Mouse (Mus musculus) CH12.LX (cell line): ENCODE data around the gene Sycp2l. TPM values are rescaled to one million over a fixed set of nuclear protein-coding genes. Genes with fewer than 3 reads are reported as not detected.
A peak's percentile ranks its signal among the peaks of the same experiment; 100 is the strongest.

Source experiments
- DNase-seq: peaks from one replicate; pipeline ENCODE4 v3.0.0-alpha.2; 2013; ENCODE audit errors: extremely low read depth
- H3K27ac ChIP-seq: 2 replicates; pipeline ENCODE4 v1.5.1; 2012; ENCODE audit warnings: low read depth, mild to moderate bottlenecking, control low read depth, moderate library complexity; ENCODE audit not compliant: insufficient read depth
- H3K27me3 ChIP-seq: replicated peaks from 2 replicates; pipeline ENCODE3; 2012; ENCODE audit warnings: inconsistent platforms
- H3K36me3 ChIP-seq, 2 experiments: replicated peaks in 1 of 2; 2 replicates each; pipeline versions ENCODE3 to v1.6.1; 2012; ENCODE audit warnings: inconsistent platforms in 1 of 2, low read length in 1 of 2, mild to moderate bottlenecking in 1 of 2, mixed read lengths in 1 of 2, moderate library complexity in 1 of 2; ENCODE audit not compliant: control insufficient read depth in 1 of 2, insufficient read depth in 1 of 2
- H3K4me1 ChIP-seq, 2 experiments: 2 replicates each; pipeline ENCODE4 v1.6.1; 2012; ENCODE audit warnings: inconsistent platforms in 1 of 2, moderate library complexity in 1 of 2; ENCODE audit not compliant: insufficient read depth in 2 of 2, control insufficient read depth in 1 of 2
- H3K4me2 ChIP-seq: 2 replicates; pipeline ENCODE4 v1.6.1; 2012; ENCODE audit warnings: low read depth, mild to moderate bottlenecking, control low read depth; ENCODE audit not compliant: poor library complexity, insufficient read depth, severe bottlenecking
- H3K4me3 ChIP-seq, 3 experiments: fragments of 150-350 bp in 1 of 3; sonication (generic) in 1 of 3; replicated peaks in 1 of 3; 2 replicates each; pipeline versions ENCODE3 to v1.5.1; 2011 to 2012; ENCODE audit warnings: low read depth in 2 of 3, low read length in 2 of 3, mild to moderate bottlenecking in 2 of 3, moderate library complexity in 2 of 3, control low read depth in 1 of 3, improper control_type of control experiment in 1 of 3, inconsistent platforms in 1 of 3, mixed read lengths in 1 of 3; ENCODE audit not compliant: poor library complexity in 1 of 3
- H3K79me2 ChIP-seq: replicated peaks from 2 replicates; pipeline ENCODE4 v1.6.1; 2012; ENCODE audit warnings: mild to moderate bottlenecking, moderate library complexity; ENCODE audit not compliant: control insufficient read depth, poor library complexity, insufficient read depth, severe bottlenecking; ENCODE audit errors: extremely low read depth
- H3K9ac ChIP-seq: 2 replicates; pipeline ENCODE4 v1.6.1; 2012; ENCODE audit warnings: low read depth, mild to moderate bottlenecking, control low read depth, moderate library complexity; ENCODE audit not compliant: insufficient read depth
- H3K9me3 ChIP-seq: replicated peaks from 2 replicates; pipeline ENCODE3; 2012; ENCODE audit warnings: low read length, inconsistent platforms, mixed read lengths
- BHLHE40 ChIP-seq: IDR thresholded peaks from 2 replicates; pipeline ENCODE4 v1.6.1; 2011; ENCODE audit warnings: mild to moderate bottlenecking, low read depth, low read length, improper control_type of control experiment
- CHD1 ChIP-seq: IDR thresholded peaks from 2 replicates; pipeline ENCODE4 v1.6.1; 2012; ENCODE audit warnings: low read depth, low read length, improper control_type of control experiment, inconsistent platforms
- CTCF ChIP-seq, 2 experiments: IDR thresholded peaks in 1 of 2; conservative IDR thresholded peaks in 1 of 2; 2 replicates each; pipeline ENCODE4 v1.5.1; 2011 to 2012; ENCODE audit warnings: low read depth in 2 of 2, low read length in 2 of 2, improper control_type of control experiment in 1 of 2, inconsistent platforms in 1 of 2, mild to moderate bottlenecking in 1 of 2, moderate library complexity in 1 of 2
- IRF4 ChIP-seq: IDR thresholded peaks from 2 replicates; pipeline ENCODE4 v1.6.1; 2014; ENCODE audit warnings: low read depth, mild to moderate bottlenecking, inconsistent platforms, low read length, improper control_type of control experiment
- JUND ChIP-seq: conservative IDR thresholded peaks from 2 replicates; pipeline ENCODE4 v1.6.1; 2011; ENCODE audit warnings: low read depth, low read length, improper control_type of control experiment
- MAX ChIP-seq: IDR thresholded peaks from 2 replicates; pipeline ENCODE4 v1.6.1; 2011; ENCODE audit warnings: low read length, improper control_type of control experiment
- MAZ ChIP-seq: IDR thresholded peaks from 2 replicates; pipeline ENCODE4 v1.6.1; 2012; ENCODE audit warnings: low read depth, mild to moderate bottlenecking, inconsistent platforms, low read length, improper control_type of control experiment, moderate library complexity
- MYC ChIP-seq: IDR thresholded peaks from 2 replicates; pipeline ENCODE4 v1.6.1; 2011; ENCODE audit warnings: low read depth, mild to moderate bottlenecking, improper control_type of control experiment, low read length
- RAD21 ChIP-seq: IDR thresholded peaks from 2 replicates; pipeline ENCODE4 v1.6.1; 2011; ENCODE audit warnings: low read depth, mild to moderate bottlenecking, low read length, improper control_type of control experiment, moderate library complexity
- SMC3 ChIP-seq: IDR thresholded peaks from 2 replicates; pipeline ENCODE4 v1.6.1; 2011; ENCODE audit warnings: low read depth, low read length, improper control_type of control experiment
- UBTF ChIP-seq: IDR thresholded peaks from 2 replicates; pipeline ENCODE4 v1.6.1; 2012; ENCODE audit warnings: low read depth, mild to moderate bottlenecking, inconsistent platforms, low read length, improper control_type of control experiment, moderate library complexity
- USF1 ChIP-seq: IDR thresholded peaks from 2 replicates; pipeline ENCODE4 v1.6.1; 2014; ENCODE audit warnings: low read depth, mild to moderate bottlenecking, inconsistent platforms, low read length, improper control_type of control experiment
- ZNF384 ChIP-seq: IDR thresholded peaks from 2 replicates; pipeline ENCODE4 v1.6.1; 2012; ENCODE audit warnings: low read depth, low read length, improper control_type of control experiment, inconsistent platforms
- dilution Hi-C: fragments of 300-500 bp; cut with MboI; formaldehyde crosslinking; loops from 2 replicates; pipeline ENCODE4 v1.14.3; 2020; ENCODE audit warnings: low sequenced_read_pairs; ENCODE audit not compliant: extremely low pct_unique_long_range_greater_than_20kb, extremely low pct_ligation_motif_present
- in situ Hi-C: fragments of 300-500 bp; cut with MboI; formaldehyde crosslinking; loops from 3 replicates; pipeline ENCODE4 v1.14.3; 2019; ENCODE audit warnings: low sequenced_read_pairs, low pct_ligation_motif_present, low pct_unique_long_range_greater_than_20kb, mixed read lengths
- polyA plus RNA-seq: library from polyadenylated mRNA; unstranded; fragments of >175 nt; gene quantifications from 2 replicates; pipeline ENCODE4 v1.2.1, GENCODE M21; 2012; ENCODE audit warnings: low read depth; ENCODE audit not compliant: insufficient read length
- total RNA-seq, 2 experiments: library from RNA; depleted of rRNA; stranded (reverse); fragments of 300-350 nt in 1 of 2; fragments of >200 nt in 1 of 2; gene quantifications; 2 replicates each; pipeline ENCODE4 v1.2.3; 2012 to 2014

The Sycp2l gene
- total and polyA plus RNA-seq, 3 experiments = 0.21 to 1.3 (median 0.36) TPM

GRCm38 (mm10) chr13:41080700-41081099, 33.4 kb upstream of the Sycp2l start:
- no peak for DNase-seq
- Histone ChIP-seq H3K27me3 (no peaks in the 10 kb centered on the region), H3K4me2 (no peak overlapping the region), H3K4me1 (peaks cover 0 to 9% of the 10 kb centered on the region in 2 experiments; a peak in 2 of 4 replicates), H3K4me3 (no peak overlapping the region), H3K36me3 (no peaks in the 10 kb centered on the region), H3K9ac (no peak overlapping the region), H3K79me2 (no peaks in the 10 kb centered on the region), H3K9me3 (no peaks in the 10 kb centered on the region), H3K27ac (no peak overlapping the region)
- TF ChIP-seq CHD1 (no peak), UBTF (no peak)
- dilution Hi-C loops = no loop called here
- in situ Hi-C loops = loop anchor here (10.0 kb wide), 1 partner anchor 154 kb away; no protein-coding TSS in a partner anchor

- Histone ChIP-seq H3K4me3 (no peak overlapping the region), H3K9ac (no peak overlapping the region), H3K27me3 (no peaks in the 10 kb centered on the region)
Measured at GRCm38 (mm10) chr13:41084521-41084920, 29.6 kb upstream of the Sycp2l start.

DNA sequence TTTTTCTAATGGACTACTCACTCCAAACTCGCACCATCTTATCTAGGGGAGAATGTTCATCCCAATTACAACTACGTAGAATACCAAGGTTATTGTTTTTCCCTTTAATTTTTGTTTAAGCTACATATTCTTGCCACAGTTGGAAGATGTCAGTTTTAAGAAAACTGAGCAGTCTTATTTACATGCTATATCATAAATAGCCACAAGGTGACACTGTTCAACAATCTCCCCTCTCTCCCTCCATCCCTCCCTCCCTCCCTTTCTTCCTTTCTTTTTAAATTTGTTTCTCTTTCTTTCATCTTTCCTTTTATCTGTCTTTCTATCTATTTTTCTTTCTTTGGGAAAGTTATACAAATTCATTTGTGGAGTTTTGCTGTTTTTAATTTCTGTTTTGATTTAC, 29.0 kb upstream of the Sycp2l start:
- no peaks in the 10 kb centered on the region for H3K27me3 ChIP-seq
- H3K4me1 ChIP-seq = peaks cover 0 to 17% of the 10 kb centered on the region in 2 experiments; a peak in 2 of 4 replicates
- no peak overlapping the region for H3K9ac ChIP-seq
- no peaks in the 10 kb centered on the region for H3K79me2 ChIP-seq
- DNase-seq = peak; percentile 37
- no peaks in the 10 kb centered on the region for H3K36me3 ChIP-seq
- dilution Hi-C loops (no loop called here), in situ Hi-C loops (loop anchor here (10.0 kb wide), 1 partner anchor 150 kb away; no protein-coding TSS in a partner anchor)
- TF ChIP-seq BHLHE40 (no peak), SMC3 (peak; percentile 68), MAX (no peak), USF1 (no peak), RAD21 (peak; percentile 70), MAZ (peak; percentile 77), CTCF (conservative IDR thresholded peaks at IDR 0.05 in 1 of 2, IDR thresholded peaks at IDR 0.05 in 1 of 2; ENCODE audit: low read depth in 2 of 2, low read length in 2 of 2) (peak in 1 of 2 experiments; percentile 74; a peak in 3 of 4 replicates), ZNF384 (no peak)
- no peaks in the 10 kb centered on the region for H3K9me3 ChIP-seq
- H3K27ac ChIP-seq = no peak overlapping the region
- no peak overlapping the region for H3K4me3 ChIP-seq
- H3K4me2 ChIP-seq = no peak overlapping the region

More at GRCm38 (mm10) chr13:41084521-41084920, 29.6 kb upstream of the Sycp2l start:
- H3K4me1 ChIP-seq = peaks cover 0 to 17% of the 10 kb centered on the region in 2 experiments; a peak in 2 of 4 replicates
- in situ Hi-C loops (loop anchor here (10.0 kb wide), 1 partner anchor 150 kb away; no protein-coding TSS in a partner anchor), dilution Hi-C loops (no loop called here)
- H3K79me2 ChIP-seq = no peaks in the 10 kb centered on the region
- H3K4me2 ChIP-seq = no peak overlapping the region
- no peak overlapping the region for H3K27ac ChIP-seq
- no peaks in the 10 kb centered on the region for H3K36me3 ChIP-seq
- DNase-seq = peak; percentile 11
- no peaks in the 10 kb centered on the region for H3K9me3 ChIP-seq
- TF ChIP-seq MYC (no peak), JUND (no peak), UBTF (no peak), CTCF (conservative IDR thresholded peaks at IDR 0.05 in 1 of 2, IDR thresholded peaks at IDR 0.05 in 1 of 2; ENCODE audit: low read depth in 2 of 2, low read length in 2 of 2) (no peak), IRF4 (no peak), SMC3 (no peak)
